Mouse (Mus musculus) E14TG2a.4 (cell line): Measurements from ENCODE around the gene Elovl1.

Experiments used
- CTCF ChIP-seq: conservative IDR thresholded peaks from 2 replicates; pipeline ENCODE4 v1.5.1; 2014; ENCODE audit warnings: low read length
- POU5F1 ChIP-seq: IDR thresholded peaks from 2 replicates; pipeline ENCODE4 v1.6.1; 2014; ENCODE audit warnings: low read length, borderline replicate concordance

GRCm38 (mm10) chr4:118390146-118390545 is 37.7 kb upstream of the Elovl1 start:
- no peak for TF ChIP-seq CTCF
- no peak for TF ChIP-seq POU5F1
